Mouse (Mus musculus) retina, postnatal 7 days (tissue): ENCODE measurements around the gene Olfr142.
"Not testable (repeated sequence)": the region's sequence is repeated elsewhere in the genome, so short reads cannot be mapped to it uniquely, and the experiment has no call there.

ENCODE experiments used
- DNase-seq: peaks from one replicate; pipeline ENCODE4 v3.0.0-alpha.2; 2012; ENCODE audit warnings: low read depth, low spot score

The Olfr142 gene

DNA sequence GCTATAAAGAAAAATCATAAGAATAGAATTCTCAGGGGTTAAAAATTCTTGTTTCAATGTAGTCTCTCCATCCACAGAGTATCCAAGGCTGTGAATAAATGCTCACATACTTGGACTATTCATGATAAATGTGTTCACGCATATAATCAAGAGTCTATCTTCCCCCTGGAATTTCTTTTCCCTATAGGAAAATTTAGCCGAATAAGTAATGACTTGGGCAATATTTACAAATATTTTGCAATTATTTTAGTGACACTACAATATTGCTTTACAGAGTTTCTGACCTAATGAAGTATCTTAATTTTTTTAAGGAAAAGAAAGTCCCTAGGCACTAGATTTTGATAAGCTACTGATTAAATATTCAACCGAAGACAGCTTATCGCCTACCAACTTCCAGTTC is at the start of gene Olfr142:
Gene Olfr142 (minus strand): TSS at position 101 of the 400 bp plus-strand sequence.
- DNase-seq: no peak

DNA sequence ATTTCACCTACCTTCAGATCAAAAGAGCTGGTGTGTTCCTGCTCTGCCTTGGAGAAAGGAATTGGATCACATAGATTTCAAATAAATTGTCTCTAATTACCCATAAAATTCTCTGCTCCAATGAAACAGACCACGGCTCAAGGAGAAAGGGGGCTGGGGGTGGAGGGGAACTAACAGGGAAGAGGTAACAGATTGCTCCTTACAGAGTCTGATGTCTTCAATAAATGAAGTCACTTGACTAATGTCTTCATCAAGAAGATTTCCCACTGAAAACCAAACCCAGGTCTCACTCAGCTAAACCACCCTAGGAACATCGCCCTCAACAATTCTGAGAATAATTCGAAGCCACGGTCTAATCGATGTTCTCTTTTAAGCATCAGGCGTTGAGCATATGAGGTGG is 35.3 kb upstream of the Olfr142 start, which contains the start of gene Olfr1272:
Gene Olfr1272 (minus strand): TSS at position 101 of the 400 bp plus-strand sequence.
- no peak for DNase-seq

DNA sequence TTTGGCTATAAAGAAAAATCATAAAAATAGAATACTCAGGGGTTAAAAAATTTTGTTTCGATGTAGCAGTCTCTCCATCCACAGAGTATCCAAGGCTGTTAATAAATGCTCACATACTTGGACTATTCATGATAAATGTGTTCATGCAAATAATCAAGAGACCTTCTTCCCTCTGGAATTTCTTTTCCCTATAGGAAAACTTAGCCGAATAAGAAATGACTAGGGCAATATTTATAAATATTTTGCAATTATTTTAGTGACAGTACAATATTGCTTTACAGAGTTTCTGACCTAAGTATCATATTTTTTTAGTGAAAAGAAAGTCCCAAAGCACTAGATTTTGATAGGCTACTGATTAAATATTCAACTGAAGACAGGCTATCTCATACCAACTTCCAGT is 13.5 kb upstream of the Olfr142 start, which contains the start of gene Olfr1271:
Gene Olfr1271 (minus strand): TSS at position 101 of the 400 bp plus-strand sequence.
- DNase-seq: no peak

DNA sequence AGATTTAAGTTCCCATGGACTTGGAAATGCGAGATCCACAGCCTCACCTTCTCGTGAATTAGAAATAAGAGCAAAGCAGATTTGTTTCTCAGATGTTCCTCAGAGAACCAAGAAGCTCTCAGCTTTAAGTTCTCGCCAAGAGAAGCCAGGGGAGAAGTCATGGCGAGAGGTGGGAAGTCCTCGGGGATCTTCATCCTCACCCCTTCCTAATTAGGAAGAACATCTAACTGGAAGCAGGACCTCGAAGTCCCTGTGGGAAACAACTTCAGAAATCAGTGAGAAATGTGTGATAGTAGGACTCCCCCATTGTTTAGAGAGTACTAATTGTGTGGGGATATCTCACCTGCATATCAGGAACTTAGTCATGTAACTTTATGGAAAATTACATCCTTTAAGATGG is 33.0 kb downstream of the Olfr142 start, which contains the start of gene Olfr1506:
Gene Olfr1506 (minus strand): TSS at position 101 of the 400 bp plus-strand sequence.
- DNase-seq: not testable (repeated sequence)
